Mouse (Mus musculus): Measurements from ENCODE around the gene Srrt. TPM values are rescaled to one million over a fixed set of nuclear protein-coding genes. Genes with fewer than 3 reads are reported as not detected.

Srrt gene
- 304 and 461 TPM in 2 replicates for polyA plus RNA-seq (2011; ENCODE audit: insufficient read depth, insufficient read length, low replicate concordance, missing spikeins)

DNA sequence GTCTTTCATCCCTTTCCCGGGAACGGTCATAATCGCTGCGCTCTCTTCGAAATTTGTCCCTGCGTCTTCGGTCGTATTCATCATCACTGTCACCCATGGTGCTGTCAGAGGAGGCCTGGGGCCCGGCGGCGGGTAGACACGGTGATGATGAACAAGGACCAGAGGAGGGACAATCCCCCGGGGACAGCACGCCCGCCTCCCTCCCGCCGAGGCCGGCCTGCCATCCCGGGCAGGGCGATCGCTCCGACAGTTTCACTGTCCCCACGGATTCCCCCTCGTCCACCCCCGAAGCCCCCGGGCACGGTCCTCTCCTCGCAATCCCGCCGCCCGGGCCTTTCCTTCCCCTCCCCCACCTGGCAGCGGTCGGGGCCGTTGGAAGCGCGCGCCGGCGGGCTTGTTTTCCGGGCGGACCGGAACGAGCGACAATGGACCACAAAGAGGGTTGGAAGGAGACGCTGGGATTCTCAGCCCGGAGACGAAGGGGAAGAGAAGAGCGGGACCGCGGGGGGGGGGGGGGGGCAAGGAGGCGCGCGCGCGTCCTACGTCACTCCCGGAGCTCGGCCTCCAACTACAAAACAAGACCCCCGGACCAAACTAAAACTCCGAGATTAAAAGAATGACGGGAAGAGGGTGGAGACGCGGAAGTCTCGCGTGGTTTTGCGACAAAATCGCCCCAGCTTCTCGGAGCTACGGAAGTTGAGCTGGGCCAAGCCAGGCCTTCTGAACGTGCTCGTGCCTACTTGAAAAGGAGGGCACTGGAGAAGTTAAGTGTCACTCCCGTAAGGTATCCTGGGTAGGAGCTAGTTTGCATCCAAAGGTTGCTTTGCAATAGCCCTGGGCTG lies at the start of gene Srrt:
Gene Srrt, minus strand, starts transcription at position 604 of the 842 bp plus-strand sequence.
- WGBS = under 1% methylated on average over 65 of the region's 72 CpGs
- H3K4me3 ChIP-seq (replicated peaks; ENCODE audit: control insufficient read depth, low read depth, low read length) = peak within 1 kb of the TSS; percentile 81

DNA sequence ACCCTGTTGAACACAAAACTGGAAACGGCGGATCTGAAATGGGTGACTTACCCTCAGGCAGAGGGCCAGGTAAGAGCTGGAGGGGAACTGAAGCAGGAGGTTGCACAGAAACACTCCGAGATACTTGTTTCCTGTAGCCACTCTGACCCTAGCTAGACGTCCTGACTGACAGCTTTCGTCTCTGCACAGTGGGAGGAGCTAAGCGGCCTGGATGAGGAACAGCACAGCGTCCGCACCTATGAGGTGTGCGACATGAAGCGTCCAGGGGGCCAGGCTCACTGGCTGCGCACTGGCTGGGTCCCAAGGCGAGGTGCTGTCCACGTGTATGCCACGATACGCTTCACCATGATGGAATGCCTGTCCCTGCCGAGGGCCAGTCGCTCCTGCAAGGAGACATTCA lies 46.6 kb upstream of the Srrt start:
- no peak overlapping the region for H3K27ac ChIP-seq (ENCODE audit: control insufficient read depth, insufficient read depth, low read depth, low read length, poor library complexity)
- no peaks in the 10 kb centered on the region for H3K4me1 ChIP-seq (ENCODE audit: control insufficient read depth, insufficient read depth, low read length)
- TF ChIP-seq CTCF (IDR thresholded peaks at IDR 0.05; ENCODE audit: control insufficient read depth, insufficient read depth, low read length) (no peak), POLR2A (IDR thresholded peaks at IDR 0.05; ENCODE audit: borderline replicate concordance, control insufficient read depth, low read depth, low read length) (no peak)
- no peak overlapping the region for H3K4me3 ChIP-seq (replicated peaks; ENCODE audit: control insufficient read depth, low read depth, low read length)
- WGBS = 82% methylated on average over 17 of the region's 17 CpGs

More for the DNA sequence above, at the start of gene Srrt:
- Histone ChIP-seq H3K27ac (ENCODE audit: control insufficient read depth, insufficient read depth, low read depth, low read length, poor library complexity) (peak within 1 kb of the TSS; percentile 88), H3K4me1 (ENCODE audit: control insufficient read depth, insufficient read depth, low read length) (peaks cover 3% of the 10 kb centered on the region)
- TF ChIP-seq POLR2A (IDR thresholded peaks at IDR 0.05; ENCODE audit: borderline replicate concordance, control insufficient read depth, low read depth, low read length) = peak; percentile 59; the same call in 1 of the 2 replicates
- no peak for TF ChIP-seq CTCF (IDR thresholded peaks at IDR 0.05; ENCODE audit: control insufficient read depth, insufficient read depth, low read length)

DNA sequence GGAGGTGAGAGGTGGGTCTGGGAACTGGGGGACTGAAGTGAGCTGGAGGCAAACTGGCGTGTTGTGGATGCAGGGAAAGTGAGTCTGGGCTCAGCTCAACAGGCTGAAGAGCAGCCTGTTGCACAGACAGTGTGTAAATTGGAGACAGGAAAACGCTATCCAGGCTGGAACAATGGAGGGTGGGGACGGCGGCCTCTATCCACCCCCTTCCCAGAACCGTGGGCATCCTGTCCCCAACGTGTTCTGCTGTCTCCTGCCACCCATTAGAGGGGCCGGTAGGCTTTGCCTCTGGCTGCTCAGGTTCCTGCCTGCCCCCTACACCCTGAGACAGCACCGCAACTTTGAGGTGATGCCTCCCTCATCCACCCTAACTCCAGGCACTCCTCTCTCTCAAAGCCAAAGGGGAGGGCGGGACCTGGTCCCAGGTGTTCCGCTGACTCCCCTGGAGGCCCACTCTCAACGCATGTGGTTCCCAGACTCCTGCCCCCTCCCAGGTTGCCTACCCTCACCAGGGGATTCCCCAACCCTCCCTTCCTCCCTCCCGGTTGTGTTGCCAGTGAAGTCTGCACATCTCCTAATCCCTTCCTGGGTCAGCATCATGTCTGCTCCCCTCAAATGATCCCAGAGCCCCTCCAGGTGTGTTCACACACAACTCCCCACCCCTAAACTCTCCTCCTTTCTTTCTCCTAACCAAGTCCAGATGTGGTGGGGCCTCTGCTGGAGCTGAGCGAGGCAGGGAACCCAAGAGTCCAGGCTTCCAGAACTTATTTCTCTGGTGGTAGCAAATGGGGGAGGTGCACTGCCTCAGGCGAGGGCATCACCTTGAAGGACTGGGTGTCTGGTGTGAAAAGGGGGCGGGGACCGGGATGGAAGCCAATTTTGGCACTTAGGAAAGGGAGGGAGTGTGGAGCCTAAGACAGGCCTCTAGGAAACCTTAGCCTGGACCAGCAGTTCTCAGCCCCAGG lies 44.8 kb upstream of the Srrt start:
- Histone ChIP-seq H3K27ac (ENCODE audit: control insufficient read depth, insufficient read depth, low read depth, low read length, poor library complexity) (no peak overlapping the region), H3K4me3 (replicated peaks; ENCODE audit: control insufficient read depth, low read depth, low read length) (no peak overlapping the region), H3K4me1 (ENCODE audit: control insufficient read depth, insufficient read depth, low read length) (no peaks in the 10 kb centered on the region)
- no peak for TF ChIP-seq CTCF (IDR thresholded peaks at IDR 0.05; ENCODE audit: control insufficient read depth, insufficient read depth, low read length)
- no peak for TF ChIP-seq POLR2A (IDR thresholded peaks at IDR 0.05; ENCODE audit: borderline replicate concordance, control insufficient read depth, low read depth, low read length)
- WGBS = 68% methylated on average over 16 of the region's 16 CpGs

DNA sequence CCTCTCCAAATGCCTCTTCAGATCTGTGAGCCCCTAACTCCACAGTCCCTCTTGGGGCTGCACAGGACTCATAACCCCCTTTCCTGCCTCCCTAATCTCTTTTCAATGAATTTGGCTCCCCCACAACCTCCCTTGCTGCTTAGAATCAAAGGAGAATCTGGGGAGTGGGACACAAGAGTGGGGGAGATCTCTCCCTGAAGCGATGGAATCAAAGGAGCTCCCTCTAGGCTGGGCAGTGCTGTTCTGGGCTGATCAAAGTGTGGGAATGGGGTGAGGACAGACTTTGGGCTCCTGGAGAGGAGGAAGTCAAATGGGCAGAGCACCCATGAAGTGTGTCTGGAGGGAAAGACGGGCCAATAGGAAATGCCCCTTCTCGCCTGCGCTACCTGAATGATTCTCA lies 43.9 kb upstream of the Srrt start:
- Histone ChIP-seq H3K4me3 (replicated peaks; ENCODE audit: control insufficient read depth, low read depth, low read length) (no peak overlapping the region), H3K27ac (ENCODE audit: control insufficient read depth, insufficient read depth, low read depth, low read length, poor library complexity) (no peak overlapping the region)
- WGBS = 78% methylated on average over 4 of the region's 4 CpGs

DNA sequence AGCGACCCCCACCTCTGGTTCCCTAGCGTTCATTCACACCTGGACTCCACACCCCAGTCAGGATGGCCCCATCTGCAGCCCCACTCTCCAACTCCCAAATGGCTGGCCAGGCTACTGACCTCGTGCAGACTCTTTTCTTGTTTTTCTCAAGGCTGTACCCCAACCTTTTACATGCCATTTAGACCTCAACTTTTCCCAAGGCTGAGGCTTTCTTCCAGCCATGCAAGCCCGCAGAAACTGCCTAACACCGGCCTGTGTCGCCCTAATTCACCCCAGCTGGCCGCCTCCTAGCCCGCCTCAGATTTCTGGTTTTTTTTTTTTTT lies 43.5 kb upstream of the Srrt start:
- no peaks in the 10 kb centered on the region for H3K4me1 ChIP-seq (ENCODE audit: control insufficient read depth, insufficient read depth, low read length)
- TF ChIP-seq POLR2A (IDR thresholded peaks at IDR 0.05; ENCODE audit: borderline replicate concordance, control insufficient read depth, low read depth, low read length) (no peak), CTCF (IDR thresholded peaks at IDR 0.05; ENCODE audit: control insufficient read depth, insufficient read depth, low read length) (no peak)
- H3K27ac ChIP-seq (ENCODE audit: control insufficient read depth, insufficient read depth, low read depth, low read length, poor library complexity) = no peak overlapping the region
- no peak overlapping the region for H3K4me3 ChIP-seq (replicated peaks; ENCODE audit: control insufficient read depth, low read depth, low read length)
- 50% methylated on average over 8 of the region's 8 CpGs for WGBS

More for the DNA sequence above, 43.9 kb upstream of the Srrt start:
- H3K4me1 ChIP-seq (ENCODE audit: control insufficient read depth, insufficient read depth, low read length) = no peaks in the 10 kb centered on the region
- TF ChIP-seq CTCF (IDR thresholded peaks at IDR 0.05; ENCODE audit: control insufficient read depth, insufficient read depth, low read length) = no peak
- TF ChIP-seq POLR2A (IDR thresholded peaks at IDR 0.05; ENCODE audit: borderline replicate concordance, control insufficient read depth, low read depth, low read length) = no peak

DNA sequence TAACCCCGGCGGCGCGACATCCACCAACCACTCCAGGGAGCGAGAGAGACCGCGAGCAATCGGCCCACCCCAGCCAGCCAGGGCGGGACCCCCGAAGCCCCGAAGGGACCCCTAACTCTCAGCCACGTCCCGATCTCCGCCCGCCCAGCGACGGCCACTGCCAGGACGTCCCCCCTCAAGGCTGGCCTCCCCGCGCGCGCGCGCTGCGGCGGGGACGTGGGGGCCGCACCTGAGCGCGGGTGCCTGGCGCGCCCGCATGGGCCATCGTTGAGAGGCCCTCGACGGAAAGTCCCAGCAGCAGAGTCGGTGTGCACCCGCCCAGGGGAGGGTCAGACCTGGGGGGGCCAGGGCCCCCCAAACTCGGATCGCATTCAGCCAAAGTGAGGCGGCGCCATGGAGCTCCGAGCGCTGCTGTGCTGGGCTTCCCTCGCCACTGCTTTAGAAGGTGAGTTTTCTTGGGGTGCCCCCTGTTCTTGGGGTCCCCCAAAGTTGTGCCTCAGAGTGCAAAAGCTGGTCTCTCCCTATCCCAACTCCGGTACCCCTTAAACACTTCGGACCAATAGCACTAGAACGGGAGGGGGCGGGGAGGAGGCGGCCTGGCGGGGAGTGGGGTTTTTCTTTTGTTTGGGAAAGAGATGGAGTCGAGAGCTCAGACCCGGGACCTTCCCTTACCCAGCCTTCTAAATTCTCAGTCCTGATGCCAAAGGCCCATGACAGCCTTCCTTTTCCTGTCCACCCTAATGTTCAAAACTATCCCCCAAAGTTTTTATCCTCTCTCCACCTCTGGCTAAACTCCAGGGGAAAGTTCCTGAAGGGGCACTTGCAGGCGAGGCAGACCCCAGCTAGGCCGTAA lies 43.0 kb upstream of the Srrt start:
- 4% methylated on average over 55 of the region's 55 CpGs for WGBS
- H3K4me1 ChIP-seq (ENCODE audit: control insufficient read depth, insufficient read depth, low read length) = no peaks in the 10 kb centered on the region; the same call in 1 of the 2 replicates
- TF ChIP-seq POLR2A (IDR thresholded peaks at IDR 0.05; ENCODE audit: borderline replicate concordance, control insufficient read depth, low read depth, low read length) = no peak
- no peak for TF ChIP-seq CTCF (IDR thresholded peaks at IDR 0.05; ENCODE audit: control insufficient read depth, insufficient read depth, low read length)
- no peak overlapping the region; the same call in 1 of the 2 replicates for H3K27ac ChIP-seq (ENCODE audit: control insufficient read depth, insufficient read depth, low read depth, low read length, poor library complexity)
- H3K4me3 ChIP-seq (replicated peaks; ENCODE audit: control insufficient read depth, low read depth, low read length) = no peak overlapping the region

DNA sequence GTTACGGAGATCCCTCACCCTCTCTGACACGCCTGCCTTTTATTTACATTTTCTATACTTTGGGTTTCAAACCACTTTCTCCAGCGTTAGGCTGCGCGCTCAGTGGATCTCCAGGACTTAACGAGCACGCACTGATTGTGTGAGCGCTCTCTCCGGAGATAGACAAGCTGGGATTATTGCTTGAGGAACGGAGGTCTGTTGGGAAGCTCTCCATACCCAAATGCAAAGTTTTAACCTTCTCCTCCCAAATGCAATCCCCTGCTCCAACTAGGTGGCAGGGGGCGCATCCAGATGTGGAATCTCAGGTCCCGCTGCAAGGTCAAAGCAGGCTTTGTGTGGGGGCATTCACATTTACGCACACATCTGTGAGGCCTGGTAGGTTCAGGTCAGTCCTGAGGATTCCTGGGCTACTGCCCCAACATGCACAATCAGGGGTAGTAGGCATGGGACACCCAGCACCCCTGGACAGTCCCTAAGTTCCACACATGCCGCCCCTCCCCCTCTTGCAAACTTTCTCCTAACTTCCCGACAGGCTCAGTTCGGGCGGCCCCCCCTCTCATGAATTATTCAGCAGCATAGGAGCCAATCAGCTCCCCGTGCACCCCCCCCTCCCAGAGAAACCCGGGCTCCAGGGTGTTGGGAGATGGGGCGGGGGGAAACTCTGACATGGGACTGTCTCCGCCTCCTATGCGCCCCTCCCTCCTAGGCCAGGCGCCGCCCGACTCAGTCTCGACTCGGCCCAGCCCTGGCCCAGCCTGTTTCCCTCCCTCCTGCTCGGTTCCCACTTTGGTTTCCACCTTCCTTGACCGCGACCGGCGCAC lies 42.1 kb upstream of the Srrt start, which contains the start of gene Ephb4:
Gene Ephb4, plus strand, starts transcription at position 726 of the 821 bp plus-strand sequence.
- TF ChIP-seq POLR2A (IDR thresholded peaks at IDR 0.05; ENCODE audit: borderline replicate concordance, control insufficient read depth, low read depth, low read length) = no peak
- TF ChIP-seq CTCF (IDR thresholded peaks at IDR 0.05; ENCODE audit: control insufficient read depth, insufficient read depth, low read length) = no peak
- WGBS = 2% methylated on average over 32 of the region's 32 CpGs
- Histone ChIP-seq H3K4me3 (replicated peaks; ENCODE audit: control insufficient read depth, low read depth, low read length) (no peak within 1 kb of the TSS), H3K27ac (ENCODE audit: control insufficient read depth, insufficient read depth, low read depth, low read length, poor library complexity) (no peak within 1 kb of the TSS; the same call in 1 of the 2 replicates), H3K4me1 (ENCODE audit: control insufficient read depth, insufficient read depth, low read length) (no peaks in the 10 kb centered on the region; the same call in 1 of the 2 replicates)

Data from bone marrow, adult 2 months (tissue).